Mouse (Mus musculus) retina, embryonic 14.5 days (tissue): Measurements from ENCODE around the gene Rabggta.

Source experiments
- DNase-seq: peaks from one replicate; pipeline ENCODE4 v3.0.0-alpha.2; 2015; ENCODE audit warnings: low spot score

Rabggta gene

GRCm38 (mm10) chr14:55721700-55722437, at the start of gene Rabggta:
Gene Rabggta (minus strand): TSS chr14:55722263.
- DNase-seq = peak; percentile 96

GRCm38 (mm10) chr14:55769087-55769703, 47.1 kb upstream of the Rabggta start:
- no peak for DNase-seq

GRCm38 (mm10) chr14:55768555-55768954, 46.5 kb upstream of the Rabggta start:
- no peak for DNase-seq

GRCm38 (mm10) chr14:55767519-55768414, 45.7 kb upstream of the Rabggta start:
- DNase-seq = peak; percentile 68

GRCm38 (mm10) chr14:55765696-55766095, 43.6 kb upstream of the Rabggta start, which contains the start of gene Ltb4r1:
Gene Ltb4r1 (plus strand): TSS chr14:55765962.
- DNase-seq = no peak

- no peak for DNase-seq
These were observed 41.1 kb upstream of the Rabggta start for GRCm38 (mm10) chr14:55763166-55763565.

GRCm38 (mm10) chr14:55762001-55762821, 40.1 kb upstream of the Rabggta start:
- peak; percentile 67 for DNase-seq

- no peak for DNase-seq
These were observed 39.1 kb upstream of the Rabggta start, which contains the start of gene Ltb4r2 for GRCm38 (mm10) chr14:55761163-55761562. Gene Ltb4r2 (plus strand): TSS chr14:55761428.

GRCm38 (mm10) chr14:55760156-55760555, 38.1 kb upstream of the Rabggta start:
- peak; percentile 91 for DNase-seq

GRCm38 (mm10) chr14:55758363-55758784, 36.3 kb upstream of the Rabggta start, which contains the start of gene Cideb:
Gene Cideb (minus strand): TSS chr14:55758458.
- peak; percentile 83 for DNase-seq

GRCm38 (mm10) chr14:55757566-55757965, 35.5 kb upstream of the Rabggta start:
- DNase-seq = no peak

- no peak for DNase-seq
These were observed 25.2 kb upstream of the Rabggta start for GRCm38 (mm10) chr14:55747051-55747847.

- no peak for DNase-seq
These were observed 23.8 kb upstream of the Rabggta start for GRCm38 (mm10) chr14:55745861-55746237.

GRCm38 (mm10) chr14:55745180-55745860, 23.3 kb upstream of the Rabggta start, which contains the start of the genes Dhrs1 and Nop9:
Gene Dhrs1 (minus strand): TSS chr14:55745690.
Gene Nop9 (plus strand): TSS chr14:55745693.
- peak; percentile 84 for DNase-seq

GRCm38 (mm10) chr14:55743711-55744110, 21.6 kb upstream of the Rabggta start:
- peak; percentile 95 for DNase-seq

- no peak for DNase-seq
These were observed 15.1 kb upstream of the Rabggta start for GRCm38 (mm10) chr14:55737086-55737687.

- DNase-seq = no peak
These were observed 13.7 kb upstream of the Rabggta start for GRCm38 (mm10) chr14:55735758-55736157.

- no peak for DNase-seq
These were observed 13.3 kb upstream of the Rabggta start for GRCm38 (mm10) chr14:55735334-55735733.

- DNase-seq = no peak
These were observed 12.8 kb upstream of the Rabggta start for GRCm38 (mm10) chr14:55734869-55735268.
